Mouse (Mus musculus) B cell, adult 67 days (primary cell): ENCODE data around the gene Clec4e. TPM values are rescaled to one million over a fixed set of nuclear protein-coding genes. Genes with fewer than 3 reads are reported as not detected.

Experiments used
- total RNA-seq, 2 experiments: library from RNA; stranded (reverse); gene quantifications; 4 replicates each; pipeline ENCODE4 v1.2.4; 2023

The Clec4e gene
- total RNA-seq: not detected

GRCm38 (mm10) chr6:123289753-123290152 lies at the start of gene Clec4e:
Clec4e (minus strand) TSS chr6:123289870.

GRCm38 (mm10) chr6:123308033-123308432 lies 18.4 kb upstream of the Clec4e start, which contains the start of gene Vmn2r19:
Vmn2r19 (plus strand) TSS chr6:123308333.

GRCm38 (mm10) chr6:123261555-123262161 lies 28.0 kb downstream of the Clec4e start, which contains the start of gene Clec4d:
Clec4d (plus strand) TSS chr6:123262111.

Other genes starting within 250 kb of the Clec4e start
- not detected for gene Clec4b1, start 239.9 kb downstream of the Clec4e start, total RNA-seq
- gene Clec4a2, start 183.4 kb downstream of the Clec4e start, total RNA-seq: 1 to 10 TPM in 1 of 2 experiments, not detected in 1; 3.6 TPM
- not detected for gene Clec4b2, start 117.0 kb downstream of the Clec4e start, total RNA-seq
- under 1 TPM in 1 of 2 experiments, not detected in 1; 0.64 TPM for gene Clec4n, start 60.0 kb downstream of the Clec4e start, total RNA-seq
- not detected for gene Clec4d, start 27.8 kb downstream of the Clec4e start, total RNA-seq
- not detected for gene Vmn2r19, start 18.5 kb upstream of the Clec4e start, total RNA-seq
- not detected for gene Vmn2r20, start 128.2 kb upstream of the Clec4e start, total RNA-seq
- gene Vmn2r21, start 243.5 kb upstream of the Clec4e start, total RNA-seq: not detected